Mouse (Mus musculus) heart, embryonic 12.5 days (tissue): Measurements from ENCODE around the gene Tas2r108. TPM values are rescaled to one million over a fixed set of nuclear protein-coding genes. Genes with fewer than 3 reads are reported as not detected.
A peak's percentile ranks its signal among the peaks of the same experiment; 100 is the strongest.

Experiments used
- ATAC-seq: fragments of 200-750 bp; cut with Nextera tagmentation; 2 replicates; pipeline ENCODE4 v1.8.0; 2017; ENCODE audit warnings: moderate TSS enrichment, moderate library complexity; ENCODE audit not compliant: insufficient number of reproducible peaks, low FRiP score
- H3K27ac ChIP-seq: fragments of 300-500 bp; sonication (generic); 2 replicates; pipeline ENCODE4 v1.5.1; 2016; ENCODE audit warnings: mild to moderate bottlenecking, moderate library complexity; ENCODE audit not compliant: poor library complexity, severe bottlenecking
- H3K27me3 ChIP-seq: fragments of 300-500 bp; sonication (generic); replicated peaks from 2 replicates; pipeline ENCODE4 v1.6.1; 2016; ENCODE audit warnings: mild to moderate bottlenecking, moderate library complexity
- H3K36me3 ChIP-seq: fragments of 300-500 bp; sonication (generic); 2 replicates; pipeline ENCODE4 v1.6.1; 2016; ENCODE audit warnings: mild to moderate bottlenecking, moderate library complexity
- H3K4me1 ChIP-seq: fragments of 300-500 bp; sonication (generic); replicated peaks from 2 replicates; pipeline ENCODE4 v1.6.1; 2016; ENCODE audit warnings: mild to moderate bottlenecking
- H3K4me2 ChIP-seq: fragments of 300-500 bp; sonication (generic); 2 replicates; pipeline ENCODE4 v1.6.1; 2016; ENCODE audit warnings: mild to moderate bottlenecking, moderate library complexity
- H3K4me3 ChIP-seq: fragments of 300-500 bp; sonication (generic); 2 replicates; pipeline ENCODE4 v1.5.1; 2016; ENCODE audit warnings: mild to moderate bottlenecking
- H3K9ac ChIP-seq: fragments of 300-500 bp; sonication (generic); 2 replicates; pipeline ENCODE4 v1.6.1; 2016; ENCODE audit warnings: mild to moderate bottlenecking, moderate library complexity
- H3K9me3 ChIP-seq: fragments of 300-500 bp; sonication (generic); replicated peaks from 2 replicates; pipeline ENCODE4 v1.6.1; 2016; ENCODE audit warnings: mild to moderate bottlenecking, moderate library complexity
- WGBS: fragments of 180-500 bp; shearing (Covaris S2); methylation state at CpG from one replicate; pipeline ENCODE4 v1.1.7; 2016; 5-methylcytosine and 5-hydroxymethylcytosine counted together
- polyA plus RNA-seq: library from polyadenylated mRNA; unstranded; fragments of >200 nt; fragmentation: Nextera tagmentation; extraction: Ambion mirVana; gene quantifications from 2 replicates; pipeline ENCODE4 v1.2.1, GENCODE M21; 2016

The Tas2r108 gene
- polyA plus RNA-seq, result not detected in 2 replicates

DNA sequence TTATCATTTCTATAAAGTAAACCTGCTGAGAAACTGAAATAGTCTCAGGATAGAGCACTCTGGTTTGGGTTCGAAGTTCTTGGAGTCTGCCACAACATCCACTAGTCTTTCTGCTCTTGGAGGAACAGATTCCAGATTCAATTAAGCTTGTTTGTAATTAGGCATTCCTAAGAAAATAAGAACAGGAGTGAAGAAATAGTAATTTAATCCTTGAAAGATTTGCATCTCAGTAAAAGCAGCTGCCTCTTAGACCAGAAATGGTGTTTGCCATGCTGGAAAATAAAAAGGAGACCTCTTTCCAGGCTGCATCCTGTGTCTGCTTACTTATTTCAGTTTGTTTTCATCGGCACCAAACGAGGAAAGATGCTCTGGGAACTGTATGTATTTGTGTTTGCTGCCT is at the start of gene Tas2r108:
Gene Tas2r108 (plus strand): TSS at position 301 of the 400 bp plus-strand sequence.
- 76% methylated on average over 3 of the region's 3 CpGs for WGBS
- no peaks in the 10 kb centered on the region for H3K4me1 ChIP-seq
- no peaks in the 10 kb centered on the region for H3K36me3 ChIP-seq
- H3K4me2 ChIP-seq, result no peak within 1 kb of the TSS
- no peaks in the 10 kb centered on the region for H3K9me3 ChIP-seq
- H3K27me3 ChIP-seq, result no peaks in the 10 kb centered on the region
- H3K27ac ChIP-seq, result no peak within 1 kb of the TSS
- ATAC-seq, result no peak
- no peak within 1 kb of the TSS for H3K4me3 ChIP-seq
- no peak within 1 kb of the TSS for H3K9ac ChIP-seq

DNA sequence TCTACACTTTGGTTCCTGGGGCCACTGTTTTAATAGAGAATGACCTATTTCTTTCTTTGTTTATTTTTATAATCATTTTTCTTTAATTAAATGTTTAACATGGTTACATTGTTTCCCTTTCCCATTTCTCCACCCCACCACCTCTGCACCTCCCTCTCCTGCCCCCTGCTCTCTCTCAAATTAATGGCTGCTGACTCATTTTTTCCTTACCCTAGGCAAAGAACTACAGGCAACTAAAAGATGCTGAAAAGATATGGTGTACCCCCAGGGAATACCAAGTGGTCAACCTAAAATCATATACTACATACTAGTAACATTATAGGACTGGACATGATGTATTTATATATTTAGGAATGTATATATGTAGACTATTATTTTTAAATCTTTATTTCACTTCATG is 44.7 kb upstream of the Tas2r108 start:
- Histone ChIP-seq H3K4me2 (no peak overlapping the region), H3K4me3 (no peak overlapping the region), H3K9me3 (no peaks in the 10 kb centered on the region), H3K36me3 (no peaks in the 10 kb centered on the region), H3K9ac (no peak overlapping the region), H3K27ac (no peak overlapping the region), H3K27me3 (peaks cover 4% of the 10 kb centered on the region; the same call in 1 of the 2 replicates), H3K4me1 (no peaks in the 10 kb centered on the region)
- ATAC-seq, result no peak

DNA sequence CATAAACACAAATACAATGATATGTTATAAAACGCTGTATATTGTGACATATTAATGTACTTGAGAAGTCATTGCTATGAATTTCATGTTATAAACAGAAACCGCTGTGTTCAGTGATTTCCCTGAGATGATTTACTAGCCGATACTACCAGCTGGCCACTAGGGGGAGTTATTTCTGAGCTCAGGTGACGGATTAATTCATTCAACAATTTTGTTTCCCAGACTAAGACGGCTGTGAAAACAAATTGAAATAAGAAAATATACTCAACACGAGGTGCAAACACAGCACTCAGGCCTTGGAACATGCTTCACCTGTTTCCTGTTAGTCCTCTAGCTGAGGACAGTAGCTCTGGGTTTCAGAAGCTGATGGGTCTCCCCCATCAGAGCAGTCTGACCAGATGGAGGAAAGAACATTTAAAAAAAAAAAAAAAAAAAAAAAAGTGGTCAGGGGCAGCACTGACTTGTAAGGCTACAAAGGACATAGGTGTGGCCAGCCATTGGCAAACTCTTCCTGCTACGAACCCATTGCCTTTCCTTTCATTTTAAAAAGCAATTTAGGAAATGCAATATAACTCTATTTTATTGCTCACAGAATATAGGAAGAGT is 38.8 kb upstream of the Tas2r108 start:
- H3K4me3 ChIP-seq, result no peak overlapping the region
- H3K9me3 ChIP-seq, result no peaks in the 10 kb centered on the region
- no peaks in the 10 kb centered on the region for H3K27me3 ChIP-seq
- no peaks in the 10 kb centered on the region for H3K4me1 ChIP-seq
- H3K9ac ChIP-seq, result no peak overlapping the region
- 23% methylated on average over 7 of the region's 7 CpGs for WGBS
- H3K4me2 ChIP-seq, result no peak overlapping the region
- no peaks in the 10 kb centered on the region for H3K36me3 ChIP-seq
- ATAC-seq, result no peak
- H3K27ac ChIP-seq, result no peak overlapping the region

DNA sequence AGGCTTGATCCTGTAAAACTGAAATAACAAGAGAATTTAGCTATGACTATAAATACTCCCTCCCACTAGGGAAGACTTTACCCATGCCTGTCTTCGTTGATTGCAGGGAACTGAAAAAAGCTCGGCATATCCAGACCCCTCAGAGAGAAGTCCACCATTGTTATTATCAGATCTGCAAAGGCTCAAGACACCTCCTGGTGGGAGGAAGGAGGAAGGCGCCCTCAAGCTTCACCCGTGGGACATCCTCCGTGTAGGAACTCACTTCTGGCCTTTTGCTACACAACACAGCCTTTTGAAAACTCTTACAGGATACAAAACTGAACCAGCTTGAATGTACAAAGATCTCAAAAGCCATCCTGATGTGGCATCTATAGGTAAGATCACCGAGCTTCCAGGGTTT is 27.6 kb upstream of the Tas2r108 start:
- no peak for ATAC-seq
- no peaks in the 10 kb centered on the region for H3K4me1 ChIP-seq
- no peaks in the 10 kb centered on the region for H3K36me3 ChIP-seq
- no peak overlapping the region for H3K9ac ChIP-seq
- no peaks in the 10 kb centered on the region for H3K9me3 ChIP-seq
- no peak overlapping the region for H3K4me3 ChIP-seq
- H3K27me3 ChIP-seq, result no peaks in the 10 kb centered on the region
- H3K27ac ChIP-seq, result no peak overlapping the region
- 47% methylated on average over 6 of the region's 6 CpGs for WGBS
- H3K4me2 ChIP-seq, result no peak overlapping the region

DNA sequence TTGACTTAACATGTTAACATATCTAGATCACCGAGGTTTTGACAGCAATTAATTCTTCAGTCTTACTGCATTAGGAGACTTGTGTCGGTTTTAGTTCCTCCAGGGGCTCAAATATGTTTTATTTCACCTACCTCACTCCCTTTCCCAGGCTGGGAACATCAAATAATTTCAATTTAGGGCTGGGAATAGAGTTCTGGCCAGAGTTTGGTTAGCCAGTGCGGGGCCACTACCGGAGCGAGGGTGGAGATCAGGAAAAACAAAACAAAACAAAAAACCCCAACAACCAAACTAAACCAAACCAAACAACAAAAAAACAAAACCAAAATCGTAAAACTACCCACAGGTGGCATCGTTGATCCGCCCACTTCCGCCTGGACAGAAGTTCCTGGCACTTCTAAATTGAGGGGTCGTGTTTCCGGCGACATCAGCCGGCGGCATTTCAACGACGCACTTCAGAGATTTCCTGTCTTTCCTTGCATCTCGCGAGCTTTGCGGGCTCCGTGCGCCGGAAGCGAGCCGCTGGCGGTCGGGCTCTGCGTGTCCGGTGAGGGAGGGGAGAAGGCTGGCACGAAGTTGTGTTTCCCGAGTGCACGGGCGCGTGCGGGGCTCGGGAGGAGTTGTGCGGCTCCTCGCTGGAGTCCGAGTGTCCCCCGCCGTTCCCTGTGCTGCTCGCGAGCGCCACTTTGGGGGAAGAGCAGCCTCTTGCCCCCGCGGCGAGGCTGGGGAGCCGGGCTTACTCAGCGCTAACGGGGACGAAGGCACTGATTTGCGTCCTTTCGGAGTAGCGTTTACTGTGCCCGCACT is 22.2 kb upstream of the Tas2r108 start, which contains the start of gene Ssbp1:
Gene Ssbp1 (plus strand): TSS at position 437 of the 804 bp plus-strand sequence.
- Histone ChIP-seq H3K27ac (peak within 1 kb of the TSS; percentile 93), H3K4me3 (peak within 1 kb of the TSS; percentile 70), H3K9ac (peak within 1 kb of the TSS; percentile 84), H3K27me3 (no peaks in the 10 kb centered on the region), H3K4me2 (peak within 1 kb of the TSS; percentile 80), H3K36me3 (peaks cover 26% of the 10 kb centered on the region), H3K4me1 (peaks cover 4% of the 10 kb centered on the region), H3K9me3 (no peaks in the 10 kb centered on the region)
- peak; percentile 94 for ATAC-seq
- WGBS, result under 1% methylated on average over 54 of the region's 54 CpGs

DNA sequence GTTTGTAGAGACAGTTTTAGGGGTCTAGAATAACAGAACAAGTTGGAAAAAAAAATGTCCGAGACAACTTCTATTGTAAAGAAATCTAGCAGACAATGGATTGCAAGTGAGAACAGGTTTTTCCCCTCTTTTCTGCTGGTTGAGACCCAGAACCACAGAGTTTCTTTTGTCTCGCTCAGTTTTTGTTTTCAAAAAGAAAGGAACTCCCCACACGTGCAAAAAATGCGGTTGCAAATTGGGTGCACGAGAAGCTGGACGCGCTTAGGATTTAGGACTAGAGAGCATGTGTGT is 21.7 kb upstream of the Tas2r108 start:
- WGBS, result under 1% methylated on average over 7 of the region's 7 CpGs
- ATAC-seq, result no peak
- H3K4me3 ChIP-seq, result peak overlapping the region; percentile 70

DNA sequence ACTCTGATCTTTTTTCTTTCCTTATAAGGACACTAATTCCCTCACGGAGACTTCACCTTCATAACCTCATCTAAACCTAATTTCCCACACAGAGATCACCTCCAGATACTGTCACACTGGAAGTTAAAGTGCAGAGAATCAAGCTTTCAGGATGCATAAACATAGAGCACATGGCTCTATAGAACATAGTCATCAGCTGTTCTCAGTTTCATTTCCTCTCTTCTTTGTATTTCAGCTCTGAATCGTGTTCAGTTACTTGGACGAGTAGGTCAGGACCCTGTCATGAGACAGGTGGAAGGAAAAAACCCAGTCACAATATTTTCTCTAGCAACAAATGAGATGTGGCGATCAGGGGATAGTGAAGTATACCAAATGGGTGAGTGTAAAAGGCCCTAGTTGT is 17.2 kb upstream of the Tas2r108 start:
- peaks cover 4% of the 10 kb centered on the region for H3K4me1 ChIP-seq
- peaks cover 55% of the 10 kb centered on the region for H3K36me3 ChIP-seq
- H3K27me3 ChIP-seq, result no peaks in the 10 kb centered on the region
- 85% methylated on average over 4 of the region's 4 CpGs for WGBS
- no peak overlapping the region for H3K27ac ChIP-seq
- no peak overlapping the region for H3K4me2 ChIP-seq
- no peak overlapping the region for H3K9ac ChIP-seq
- no peaks in the 10 kb centered on the region for H3K9me3 ChIP-seq
- H3K4me3 ChIP-seq, result no peak overlapping the region
- no peak for ATAC-seq

More for the DNA sequence above, 21.7 kb upstream of the Tas2r108 start:
- Histone ChIP-seq H3K4me2 (peak overlapping the region; percentile 80), H3K4me1 (peaks cover 4% of the 10 kb centered on the region), H3K36me3 (peaks cover 30% of the 10 kb centered on the region), H3K27ac (peak overlapping the region; percentile 93), H3K9me3 (no peaks in the 10 kb centered on the region), H3K27me3 (no peaks in the 10 kb centered on the region), H3K9ac (peak overlapping the region; percentile 84)

DNA sequence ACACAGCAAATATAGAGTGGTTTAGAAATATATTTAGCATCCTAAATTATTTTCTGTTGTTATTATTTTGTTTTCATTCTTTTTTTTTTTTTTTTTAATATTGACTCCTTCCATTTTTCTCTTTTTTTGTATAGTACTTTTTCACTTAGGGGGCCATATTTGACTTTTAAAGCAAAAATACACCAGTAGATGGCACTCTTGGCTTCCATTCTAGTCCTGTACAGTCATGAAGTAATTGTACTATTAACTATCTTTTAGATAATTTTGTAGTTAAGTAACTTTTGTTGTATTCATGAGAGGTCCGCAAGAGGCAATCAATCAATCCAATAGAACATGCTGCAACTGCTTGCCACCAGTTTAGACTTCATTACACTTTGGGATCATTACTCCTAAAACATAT is 13.6 kb upstream of the Tas2r108 start:
- H3K27ac ChIP-seq, result no peak overlapping the region
- WGBS, result 80% methylated on average over 1 of the region's 1 CpGs
- ATAC-seq, result no peak
- H3K4me2 ChIP-seq, result no peak overlapping the region
- peaks cover 66% of the 10 kb centered on the region for H3K36me3 ChIP-seq
- no peaks in the 10 kb centered on the region for H3K4me1 ChIP-seq
- H3K27me3 ChIP-seq, result no peaks in the 10 kb centered on the region
- H3K9ac ChIP-seq, result no peak overlapping the region
- H3K9me3 ChIP-seq, result no peaks in the 10 kb centered on the region
- H3K4me3 ChIP-seq, result no peak overlapping the region

DNA sequence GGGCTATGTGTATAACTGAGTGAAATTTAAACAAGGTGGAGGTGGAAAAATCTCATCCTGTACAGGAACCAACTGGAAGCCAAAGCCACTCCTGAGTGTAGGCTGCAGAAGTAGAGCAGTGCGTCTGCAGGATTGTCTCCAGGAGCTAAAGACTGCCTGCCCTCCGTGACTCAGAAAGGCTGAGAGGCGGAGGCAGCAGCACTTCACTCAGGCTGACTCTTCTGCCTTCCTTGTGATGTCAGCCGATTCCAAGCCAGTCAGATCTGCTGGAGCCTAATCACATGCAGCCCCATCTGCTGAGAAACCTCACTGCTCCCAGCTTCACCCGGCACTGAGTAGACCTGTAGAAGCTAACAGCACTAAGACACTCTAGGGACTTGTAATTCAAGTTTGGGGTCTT is 11.0 kb upstream of the Tas2r108 start:
- no peaks in the 10 kb centered on the region for H3K27me3 ChIP-seq
- no peaks in the 10 kb centered on the region for H3K9me3 ChIP-seq
- ATAC-seq, result no peak
- H3K27ac ChIP-seq, result no peak overlapping the region
- H3K9ac ChIP-seq, result no peak overlapping the region
- H3K4me3 ChIP-seq, result no peak overlapping the region
- no peak overlapping the region for H3K4me2 ChIP-seq
- 89% methylated on average over 5 of the region's 5 CpGs for WGBS
- peaks cover 55% of the 10 kb centered on the region for H3K36me3 ChIP-seq
- no peaks in the 10 kb centered on the region for H3K4me1 ChIP-seq

DNA sequence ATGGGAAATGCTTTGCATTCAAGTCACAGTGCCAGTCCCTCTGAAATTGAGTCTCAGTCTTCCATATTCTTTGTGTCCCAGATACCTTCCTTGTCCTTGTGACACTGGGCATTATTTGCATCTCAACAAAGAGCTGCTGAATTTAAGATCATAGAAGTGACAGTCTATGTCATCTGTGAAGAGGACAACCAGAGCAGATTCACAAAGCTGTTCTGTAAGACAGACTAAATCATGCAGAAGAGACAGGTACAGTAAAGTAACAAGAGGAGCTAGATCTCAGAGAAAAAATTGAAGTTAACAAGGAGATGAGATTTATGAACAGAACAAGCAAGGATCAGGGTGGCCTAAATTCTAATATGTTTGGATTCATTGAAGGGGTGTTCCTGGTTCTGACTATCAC is 2.4 kb upstream of the Tas2r108 start, which contains the start of gene Tas2r137:
Gene Tas2r137 (plus strand): TSS at position 301 of the 400 bp plus-strand sequence.
- Histone ChIP-seq H3K9ac (no peak within 1 kb of the TSS), H3K27ac (no peak within 1 kb of the TSS), H3K27me3 (no peaks in the 10 kb centered on the region), H3K9me3 (no peaks in the 10 kb centered on the region), H3K4me2 (no peak within 1 kb of the TSS), H3K36me3 (no peaks in the 10 kb centered on the region), H3K4me3 (no peak within 1 kb of the TSS), H3K4me1 (no peaks in the 10 kb centered on the region)
- ATAC-seq, result no peak

DNA sequence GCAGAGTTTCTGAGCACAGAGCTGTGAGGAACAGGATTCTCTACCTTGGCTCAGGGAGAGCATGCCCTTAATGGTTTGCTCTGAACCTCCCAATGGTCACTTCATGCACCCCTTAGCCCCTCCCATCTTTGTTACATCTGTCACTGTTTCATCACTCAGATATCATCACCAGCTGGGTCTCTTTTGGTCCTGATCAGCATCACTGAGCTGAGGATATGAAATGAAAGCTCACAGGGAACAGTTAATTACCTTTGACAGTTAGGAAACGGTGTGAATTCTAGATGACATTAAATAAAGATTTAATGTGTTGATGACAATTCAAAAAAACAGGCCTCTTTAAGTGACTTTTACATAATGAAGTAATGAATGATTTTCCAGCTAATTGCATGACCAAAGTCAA is 26.1 kb downstream of the Tas2r108 start, which contains the start of gene Prss37:
Gene Prss37 (minus strand): TSS at position 101 of the 400 bp plus-strand sequence.
- ATAC-seq, result no peak
- Histone ChIP-seq H3K9ac (no peak within 1 kb of the TSS), H3K27ac (no peak within 1 kb of the TSS), H3K4me1 (no peaks in the 10 kb centered on the region), H3K4me3 (no peak within 1 kb of the TSS), H3K4me2 (no peak within 1 kb of the TSS), H3K36me3 (no peaks in the 10 kb centered on the region), H3K9me3 (no peaks in the 10 kb centered on the region), H3K27me3 (no peaks in the 10 kb centered on the region)
- 87% methylated on average over 1 of the region's 1 CpGs for WGBS
